Mouse (Mus musculus) urinary bladder, postnatal 14 days (tissue): ENCODE data around the gene P2rx7.

Source experiments
- DNase-seq: peaks from one replicate; pipeline ENCODE4 v3.0.0; 2021; ENCODE audit warnings: low spot score

P2rx7 gene

DNA sequence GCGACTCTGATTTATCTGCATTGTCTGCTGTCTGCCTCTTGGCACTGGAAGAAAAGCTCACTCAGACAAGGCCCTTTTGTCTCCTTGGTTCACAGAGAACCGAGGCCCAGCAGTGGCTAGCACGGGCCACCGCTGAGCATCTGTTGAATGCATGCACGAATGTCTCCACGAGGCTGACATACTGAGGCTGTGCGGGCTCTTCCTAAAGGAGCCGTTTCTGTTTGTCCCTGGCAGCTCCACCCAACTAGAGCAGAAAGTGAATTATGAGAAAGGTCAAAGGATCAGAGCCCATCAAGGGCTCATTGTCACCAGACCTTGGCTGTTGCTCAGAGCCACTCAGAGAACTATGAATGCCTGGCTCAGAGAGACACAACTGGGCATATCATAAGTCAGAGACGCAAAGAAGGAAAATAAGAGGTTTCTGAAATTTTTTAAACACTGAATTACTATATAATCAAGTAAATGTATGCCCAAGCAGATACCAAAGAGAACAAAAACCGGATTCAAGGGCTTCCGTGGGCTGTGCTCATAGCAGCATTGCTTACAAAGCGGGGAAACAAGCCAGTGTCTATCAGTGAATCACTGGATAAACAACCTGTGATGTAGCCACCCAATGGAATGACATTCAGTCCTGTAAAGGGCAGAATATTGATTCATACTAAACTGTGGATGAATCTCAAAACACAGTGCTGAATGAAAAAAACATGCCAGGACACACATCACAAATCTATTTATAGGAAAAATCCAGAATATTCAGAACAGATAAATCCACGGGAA is 49.9 kb downstream of the P2rx7 start:
- DNase-seq: no peak

- DNase-seq: no peak
Observed at GRCm38 (mm10) chr5:122695516-122695915, 51.8 kb downstream of the P2rx7 start.

DNA sequence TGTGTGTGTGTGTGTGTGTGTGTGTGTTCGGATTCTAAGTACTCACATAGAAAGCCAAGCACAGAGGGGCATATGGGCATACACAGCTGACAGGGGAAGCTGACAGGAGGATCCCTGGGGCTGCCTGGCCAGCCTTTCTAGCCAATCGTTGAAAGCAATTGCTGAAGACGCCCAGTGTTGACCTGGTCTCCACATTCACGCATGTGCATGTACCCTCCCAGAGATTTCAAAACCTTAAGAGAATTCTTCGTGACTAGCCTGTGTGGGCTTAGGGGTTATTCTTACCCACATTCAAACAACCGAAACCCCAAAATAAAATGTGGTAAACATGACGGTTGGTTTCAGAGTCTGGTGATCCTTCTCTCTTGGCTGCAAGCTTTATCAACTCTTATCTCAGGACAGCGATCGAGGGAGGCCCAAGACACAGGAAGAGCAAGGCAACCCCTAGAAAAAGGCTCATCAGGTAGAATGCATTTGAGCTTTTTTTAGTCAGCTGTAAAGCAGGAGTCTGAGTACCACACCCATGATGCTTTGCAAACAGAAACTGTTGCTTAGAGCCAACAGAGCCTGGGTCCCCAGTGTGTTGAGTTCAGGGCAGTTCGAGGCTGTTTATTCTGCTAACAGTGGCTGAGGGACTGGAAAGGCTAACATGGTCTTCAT is 54.5 kb downstream of the P2rx7 start:
- DNase-seq: peak; percentile 19

DNA sequence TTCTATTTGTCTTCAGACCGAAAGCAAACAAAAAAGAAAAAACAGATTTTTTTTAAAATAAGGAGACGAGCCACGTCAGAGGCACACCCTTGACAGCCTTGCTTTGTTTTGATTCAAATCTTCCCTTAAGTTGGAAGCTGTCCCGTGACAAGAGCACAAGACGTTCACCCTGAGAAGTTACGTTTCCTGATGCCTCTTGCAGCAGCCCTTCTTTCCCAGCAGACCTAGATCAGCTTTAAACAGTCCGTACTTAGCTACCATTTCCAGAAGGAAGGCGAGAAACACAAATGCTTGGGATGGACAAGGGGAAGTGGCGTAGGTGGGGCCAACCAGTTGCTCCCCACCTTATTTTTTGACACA is 55.0 kb downstream of the P2rx7 start:
- no peak for DNase-seq

GRCm38 (mm10) chr5:122700109-122700836 is 56.6 kb downstream of the P2rx7 start:
- DNase-seq: no peak

DNA sequence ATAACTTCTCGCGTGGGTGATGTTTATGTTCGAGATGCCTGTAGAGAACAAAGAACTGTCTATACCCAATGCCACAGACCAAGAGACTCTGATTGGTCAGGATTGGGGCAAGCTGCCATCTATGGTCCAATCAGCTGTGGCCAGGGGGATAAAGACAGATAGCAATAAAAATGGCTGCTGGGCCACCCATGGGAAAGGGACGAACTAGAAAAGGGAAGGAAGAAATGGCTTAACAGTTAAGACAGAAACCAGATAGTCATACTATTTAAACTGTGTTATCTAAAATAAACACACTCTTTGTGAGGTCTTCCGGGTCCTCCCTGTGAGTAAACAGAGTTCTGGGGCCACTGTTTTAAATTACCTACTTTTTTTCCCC is 57.1 kb downstream of the P2rx7 start:
- DNase-seq: no peak

DNA sequence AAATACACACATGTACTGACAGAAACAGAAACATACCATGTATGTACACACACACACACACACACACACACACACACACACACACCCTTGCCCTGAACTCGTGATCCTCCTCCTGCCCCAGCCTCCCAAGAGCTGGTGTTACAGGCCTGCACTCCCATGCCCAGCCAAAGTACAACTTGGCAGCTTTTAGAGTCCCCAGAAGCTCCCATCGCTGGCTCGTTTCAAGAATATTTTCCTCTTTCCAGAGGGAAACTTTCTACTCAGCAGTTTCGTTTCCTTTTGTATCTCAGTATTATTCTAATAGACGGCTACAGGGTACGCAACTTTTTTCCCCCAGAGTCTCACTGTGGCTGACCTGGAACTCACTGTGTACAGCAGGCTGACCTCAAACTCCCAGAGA is 58.4 kb downstream of the P2rx7 start:
- no peak for DNase-seq

DNA sequence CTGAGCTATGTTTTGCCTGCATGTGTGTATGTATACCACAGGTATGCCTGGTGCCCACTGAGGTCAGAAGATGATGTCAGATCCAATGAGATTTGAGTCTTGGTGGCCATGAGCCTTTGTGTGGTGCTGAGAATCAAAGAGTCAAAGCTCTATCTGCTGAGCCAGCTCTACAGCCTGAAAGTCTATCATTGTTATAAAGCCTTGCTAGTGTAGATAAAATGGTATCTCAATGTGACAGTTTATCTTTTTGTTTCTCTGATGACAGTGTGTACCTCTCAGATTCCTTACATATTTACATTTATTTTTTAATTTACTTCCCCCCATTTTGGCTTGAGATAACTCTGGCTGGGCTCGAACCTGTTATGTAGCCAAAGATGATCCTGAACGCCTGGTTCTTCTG is 59.9 kb downstream of the P2rx7 start:
- DNase-seq: no peak

DNA sequence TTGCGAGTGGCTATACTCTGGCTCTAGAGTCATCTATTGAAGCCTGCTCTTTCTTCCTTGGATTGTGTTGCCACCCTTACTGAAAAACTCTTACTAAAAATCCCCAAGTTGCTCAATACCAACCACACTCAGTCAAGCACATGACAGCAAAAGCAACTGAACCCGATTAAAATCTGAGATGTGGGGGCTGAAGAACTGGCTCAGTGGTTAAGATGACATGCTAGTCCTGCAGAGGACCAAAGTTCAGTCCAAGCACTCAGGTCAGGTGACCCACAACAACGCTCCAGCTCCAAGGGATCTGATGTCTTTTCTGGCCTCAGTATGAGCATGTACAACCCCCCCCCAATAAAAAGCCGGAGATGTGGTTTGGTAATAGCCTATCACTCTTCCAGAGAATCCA is 60.9 kb downstream of the P2rx7 start:
- DNase-seq: no peak

- DNase-seq: no peak
Observed at GRCm38 (mm10) chr5:122705174-122705573, 61.5 kb downstream of the P2rx7 start.

GRCm38 (mm10) chr5:122706917-122707275 is 63.2 kb downstream of the P2rx7 start:
- DNase-seq: no peak

- DNase-seq: peak; percentile 70
Observed at GRCm38 (mm10) chr5:122707276-122708181, 63.8 kb downstream of the P2rx7 start, which contains the start of gene P2rx4. Gene P2rx4 (plus strand): TSS chr5:122707544.

DNA sequence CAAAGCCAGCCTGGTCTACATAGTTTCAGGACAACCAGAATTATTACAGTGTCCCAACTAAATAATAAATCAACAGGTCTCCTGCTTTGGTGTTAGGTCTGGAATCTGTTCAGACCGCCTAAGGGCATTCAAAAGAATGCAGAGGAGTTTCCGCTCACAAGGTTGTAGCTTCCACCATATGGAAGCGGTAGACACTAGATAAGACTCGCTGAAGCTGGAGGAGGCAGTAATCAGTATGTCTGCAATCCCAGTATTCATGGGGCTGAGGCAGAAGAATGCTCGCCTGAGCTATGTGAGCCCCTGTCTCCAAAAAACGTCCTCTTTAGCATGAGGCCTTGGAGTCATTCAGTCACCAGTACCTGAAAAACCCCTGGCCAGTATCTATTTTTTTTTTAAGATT is 65.1 kb downstream of the P2rx7 start:
- no peak for DNase-seq

GRCm38 (mm10) chr5:122715723-122716122 is 72.0 kb downstream of the P2rx7 start:
- DNase-seq: no peak

- DNase-seq: no peak
Observed at GRCm38 (mm10) chr5:122716793-122717192, 73.1 kb downstream of the P2rx7 start.

DNA sequence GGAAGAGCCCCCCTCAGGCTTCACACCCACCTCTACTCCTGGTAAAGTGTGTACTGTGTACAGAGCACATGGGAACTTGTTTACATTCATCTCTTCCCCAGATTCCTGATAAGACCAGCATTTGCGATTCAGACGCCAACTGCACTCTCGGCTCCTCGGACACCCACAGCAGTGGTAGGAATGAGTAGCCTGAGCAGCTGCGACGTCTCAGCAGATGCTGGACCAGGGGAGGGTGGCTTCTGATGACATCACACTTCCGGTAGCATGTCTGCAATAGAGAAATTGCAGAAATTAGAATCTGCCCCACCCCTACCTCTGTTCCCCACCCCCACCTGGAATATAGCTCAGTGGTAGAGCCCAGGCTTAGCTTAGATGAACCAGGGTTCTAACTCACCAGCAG is 74.7 kb downstream of the P2rx7 start:
- DNase-seq: no peak

DNA sequence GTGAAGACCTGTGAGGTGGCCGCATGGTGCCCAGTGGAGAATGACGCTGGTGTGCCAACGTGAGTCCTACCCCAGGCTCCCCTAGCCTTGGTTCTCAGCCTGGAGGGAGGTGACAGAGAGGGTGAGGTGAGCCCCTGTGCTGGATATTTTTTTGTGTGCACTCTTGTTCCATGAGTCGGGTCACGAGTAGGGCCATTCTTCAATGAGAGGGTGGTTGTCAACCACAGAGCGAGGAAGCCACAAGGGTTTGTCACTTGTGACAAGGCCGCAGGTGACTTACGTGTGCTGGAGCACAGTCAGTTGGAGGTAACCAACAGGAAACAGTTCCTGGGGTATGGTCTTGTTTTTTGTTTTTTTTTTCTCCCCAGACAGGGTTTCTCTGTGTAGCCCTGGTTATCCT is 75.5 kb downstream of the P2rx7 start:
- no peak for DNase-seq

GRCm38 (mm10) chr5:122725453-122725852 is 81.7 kb downstream of the P2rx7 start:
- no peak for DNase-seq

- DNase-seq: peak; percentile 71
Observed at GRCm38 (mm10) chr5:122726068-122726467, 82.4 kb downstream of the P2rx7 start.

DNA sequence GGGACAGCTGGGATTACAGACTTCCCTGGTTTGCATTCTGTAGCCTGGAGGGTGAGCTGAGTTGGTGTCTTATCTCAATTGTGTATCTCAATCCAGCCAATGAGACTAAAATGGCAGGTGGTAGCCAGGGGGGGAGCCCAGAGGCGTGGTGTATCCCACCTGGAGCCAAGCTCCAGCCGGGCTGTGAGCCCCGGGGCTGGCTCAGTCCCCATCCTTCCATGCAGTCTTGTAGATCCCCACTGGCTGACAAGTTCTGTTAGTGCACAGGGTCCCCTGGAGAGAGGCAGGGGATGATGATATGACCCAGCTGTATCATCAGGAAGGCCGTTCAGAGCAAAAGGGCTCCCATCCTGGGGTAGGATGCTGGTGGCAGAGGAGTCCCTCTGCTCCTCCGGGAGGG is 82.9 kb downstream of the P2rx7 start:
- DNase-seq: no peak

- DNase-seq: no peak
Observed at GRCm38 (mm10) chr5:122727096-122727495, 83.4 kb downstream of the P2rx7 start.

DNA sequence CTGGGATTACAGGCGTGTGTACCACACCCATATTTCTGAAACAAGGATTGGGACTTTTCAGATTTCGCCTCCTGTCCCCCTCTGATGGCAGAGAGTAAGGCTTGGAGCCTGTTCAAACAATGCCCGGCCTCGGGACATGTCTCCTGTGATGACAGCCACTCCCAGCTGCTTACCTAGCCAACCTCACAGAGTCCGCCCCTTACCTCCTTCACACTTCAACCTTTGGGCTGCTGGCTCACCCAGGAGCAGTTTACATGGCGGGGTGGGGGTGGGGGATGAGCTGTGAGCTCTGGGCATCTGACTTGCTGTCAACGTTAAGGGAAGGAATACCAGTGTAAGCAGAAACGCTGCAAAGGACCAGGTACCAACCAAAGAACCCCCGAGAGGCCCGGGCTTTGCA is 87.1 kb downstream of the P2rx7 start:
- no peak for DNase-seq
